Mouse (Mus musculus): ENCODE measurements at regions not wholly inside any gene's neighbourhood (a gene's known extent, or its start where the extent isn't known, plus 50 kb on each side); places are given as distances from the start of the nearest gene placed in this dataset.

DNA sequence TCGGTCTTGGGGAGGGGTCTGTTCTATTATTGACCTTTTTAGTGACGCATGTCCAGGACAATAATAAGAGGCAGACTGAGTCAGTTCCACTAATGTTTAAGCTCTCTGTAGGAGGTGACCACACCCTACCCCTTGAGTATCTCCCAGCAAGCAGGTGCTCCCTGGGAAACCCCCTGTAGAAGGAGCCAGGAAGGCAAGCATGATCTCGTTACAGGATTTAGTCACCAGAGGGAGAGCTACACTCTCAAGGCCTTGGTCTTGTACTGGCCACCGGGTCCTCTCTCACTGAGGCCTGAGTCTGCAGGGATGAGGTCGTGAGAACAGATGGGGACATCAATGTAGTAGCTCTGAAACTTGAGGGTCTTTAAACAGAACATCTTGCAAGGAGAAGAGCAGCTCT lies 55.3 kb upstream of the Ccnd2 start:
- DNase-seq (ENCODE audit: low spot score): no peak

- DNase-seq (ENCODE audit: low spot score): no peak
These were observed 61.4 kb upstream of the Ccnd2 start for GRCm38 (mm10) chr6:127213355-127213754.

DNA sequence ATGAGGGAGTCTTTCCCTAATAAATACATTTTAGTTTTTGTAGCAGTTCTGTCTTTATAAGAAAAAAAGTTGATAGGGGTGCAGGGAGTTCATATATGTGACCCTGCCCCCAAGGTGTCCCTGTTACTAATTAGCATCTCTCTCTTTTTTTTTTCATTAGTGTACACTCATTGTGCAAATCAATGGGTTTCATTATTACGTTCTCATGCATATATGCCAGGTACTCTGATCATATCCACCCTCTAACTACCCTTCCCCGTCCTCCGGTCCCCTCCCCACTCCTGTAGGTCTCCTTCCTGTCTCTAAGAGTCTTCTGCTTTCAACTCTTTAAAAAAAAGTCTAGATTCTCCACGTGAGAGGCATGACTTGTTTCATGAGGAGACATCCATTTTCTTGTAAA lies 63.9 kb upstream of the Ccnd2 start:
- DNase-seq (ENCODE audit: low spot score): no peak

DNA sequence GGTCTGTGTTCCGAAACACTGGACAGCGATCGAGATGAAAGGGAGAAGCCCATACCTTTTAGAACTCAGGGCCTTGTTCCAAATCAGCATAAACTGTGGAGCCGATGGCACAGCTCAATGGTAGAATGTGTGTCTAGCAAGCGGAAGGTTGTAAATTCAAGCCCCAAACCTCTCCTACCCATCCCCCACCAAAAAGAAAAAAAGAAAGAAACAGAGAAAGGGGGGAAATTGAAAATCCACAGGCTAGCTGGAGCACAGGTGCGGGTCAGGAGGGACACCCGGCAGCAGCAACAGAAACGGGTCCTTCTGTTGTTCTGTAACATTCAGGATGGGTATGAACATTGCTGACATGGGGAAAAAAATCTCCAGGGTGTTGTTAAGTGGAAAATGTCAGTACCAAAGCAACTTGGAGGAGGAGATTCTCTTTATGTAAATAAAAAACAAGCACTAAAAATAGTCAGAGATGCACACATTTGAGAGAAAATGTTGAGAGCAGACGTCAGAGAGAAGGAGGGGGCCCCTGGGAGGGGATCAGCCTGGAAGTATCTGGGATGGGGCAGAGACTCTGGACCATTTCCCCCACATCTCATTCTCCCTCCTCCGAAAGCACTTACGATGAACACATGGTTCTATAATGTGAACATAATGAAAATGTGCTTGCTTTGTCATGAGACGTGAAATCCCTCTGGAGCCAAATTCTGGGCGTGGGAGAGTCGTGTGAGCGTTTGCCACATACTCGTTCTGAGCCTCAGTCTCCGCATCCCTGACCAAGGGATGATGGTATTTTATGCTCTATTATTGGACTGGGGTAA lies 66.8 kb upstream of the Ccnd2 start:
- no peak for DNase-seq (ENCODE audit: low spot score)

DNA sequence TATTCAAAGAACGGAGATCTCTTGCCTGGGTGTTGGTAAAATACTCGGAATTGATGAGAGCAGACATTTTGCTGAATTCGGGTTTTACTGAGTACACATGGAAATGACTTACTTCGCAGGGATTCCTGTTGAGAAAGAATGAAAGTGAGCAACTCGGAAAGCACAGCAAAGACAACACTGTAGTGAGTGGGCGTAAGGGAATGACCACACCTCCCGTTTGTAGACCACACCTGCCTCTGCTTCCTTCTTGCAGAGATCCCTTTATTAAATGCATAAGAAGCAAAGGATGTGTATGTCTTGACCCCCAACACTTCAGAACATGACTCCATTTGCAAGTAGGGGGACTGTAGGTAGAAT lies 67.4 kb upstream of the Ccnd2 start:
- DNase-seq (ENCODE audit: low spot score): no peak

- no peak for DNase-seq (ENCODE audit: low spot score)
These were observed 74.4 kb upstream of the Ccnd2 start for GRCm38 (mm10) chr6:127226242-127226983.

DNA sequence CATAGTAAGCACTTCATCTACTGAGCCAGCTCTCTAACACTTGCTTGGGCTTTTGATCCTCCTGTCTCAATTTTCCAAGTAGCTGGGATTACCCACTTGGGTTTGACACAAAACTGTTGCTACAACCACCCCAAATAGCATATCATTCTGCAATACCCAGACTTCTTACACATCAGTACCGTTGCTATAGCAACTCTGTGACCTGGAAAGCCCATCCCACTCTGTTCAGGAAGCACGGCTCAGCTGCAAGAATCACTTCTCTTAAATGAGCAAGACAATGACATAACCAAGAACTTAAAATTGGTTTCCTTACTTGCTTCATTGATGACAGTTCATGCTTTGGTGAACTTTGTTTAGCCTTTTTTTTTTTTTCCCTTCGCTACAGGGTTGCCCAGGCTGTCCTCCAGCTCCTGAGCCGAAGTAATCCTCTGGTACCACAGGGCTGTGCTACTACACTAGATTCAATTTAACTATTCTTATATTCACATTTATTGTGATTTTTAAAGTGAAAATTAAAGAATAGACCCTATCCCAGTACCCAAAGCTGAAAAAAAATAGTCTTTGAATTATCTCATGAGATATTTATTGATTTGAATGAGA lies 84.6 kb upstream of the Ccnd2 start:
- DNase-seq (ENCODE audit: low spot score): no peak

GRCm38 (mm10) chr6:127237168-127237567 lies 85.2 kb upstream of the Ccnd2 start:
- no peak for DNase-seq (ENCODE audit: low spot score)

GRCm38 (mm10) chr6:127239529-127240471 lies 87.8 kb upstream of the Ccnd2 start:
- no peak for DNase-seq (ENCODE audit: low spot score)

DNA sequence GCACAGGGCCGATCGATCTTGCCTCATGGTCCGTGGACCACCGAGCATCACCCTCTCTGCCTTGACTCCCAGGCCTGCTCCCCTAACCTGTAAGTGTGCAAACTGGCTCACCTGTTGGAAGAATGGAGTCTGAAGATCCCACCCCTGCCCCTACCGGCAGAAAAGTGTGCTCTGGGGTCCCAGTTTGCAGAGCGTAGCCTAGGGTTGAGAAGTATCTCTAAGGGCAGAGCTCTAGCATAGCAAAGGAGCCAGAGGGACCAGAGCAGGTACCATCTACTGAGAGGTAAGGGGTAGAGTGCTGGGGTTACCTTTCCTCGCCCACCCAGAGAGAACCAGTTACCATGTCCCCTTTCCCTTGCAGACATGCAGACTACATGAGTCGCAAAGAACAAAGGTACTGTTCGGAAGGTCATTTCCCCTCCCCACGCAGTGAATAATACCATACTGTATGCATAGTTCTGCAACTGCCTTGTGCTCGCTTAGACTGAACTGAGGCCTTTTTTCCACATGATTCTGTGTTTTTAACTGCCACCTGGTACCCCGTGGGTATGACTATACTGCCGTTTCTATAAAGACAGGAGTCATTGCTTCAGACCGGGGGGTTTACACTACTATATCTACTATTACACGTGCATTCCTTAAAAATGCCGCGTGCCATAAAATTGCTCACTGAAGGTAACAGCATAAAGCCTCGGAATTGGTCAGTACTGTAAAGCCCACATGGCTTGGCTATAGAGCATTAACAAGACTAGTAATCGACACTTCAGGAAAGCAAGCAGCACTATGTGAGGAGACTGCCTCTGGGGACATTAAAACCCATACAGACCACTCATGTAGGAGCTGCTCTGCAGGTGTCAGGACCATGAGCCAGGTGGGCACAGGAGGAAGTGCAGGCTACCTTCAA lies 88.7 kb upstream of the Ccnd2 start:
- DNase-seq (ENCODE audit: low spot score): no peak

- DNase-seq (ENCODE audit: low spot score): no peak
These were observed 89.9 kb upstream of the Ccnd2 start for GRCm38 (mm10) chr6:127241693-127242425.

DNA sequence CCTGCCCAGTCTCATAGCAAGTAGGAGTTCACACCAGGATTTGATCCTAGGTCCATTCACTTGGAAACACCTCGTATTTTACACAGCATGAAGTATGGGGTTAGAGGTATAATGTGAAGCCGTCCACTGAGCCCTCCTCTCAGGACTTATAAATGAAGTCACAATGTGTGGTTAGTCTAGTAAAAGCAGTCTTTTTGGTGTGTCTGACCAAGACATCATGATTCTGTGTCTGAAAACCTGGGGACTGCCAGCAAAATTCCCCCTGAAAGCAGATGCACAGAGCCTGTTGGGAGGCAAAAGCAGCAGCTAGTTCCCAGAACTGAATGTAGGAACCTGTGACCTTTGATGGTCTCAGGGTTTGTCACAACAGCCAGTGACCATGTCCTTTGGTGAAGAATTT lies 91.0 kb upstream of the Ccnd2 start:
- no peak for DNase-seq (ENCODE audit: low spot score)

DNA sequence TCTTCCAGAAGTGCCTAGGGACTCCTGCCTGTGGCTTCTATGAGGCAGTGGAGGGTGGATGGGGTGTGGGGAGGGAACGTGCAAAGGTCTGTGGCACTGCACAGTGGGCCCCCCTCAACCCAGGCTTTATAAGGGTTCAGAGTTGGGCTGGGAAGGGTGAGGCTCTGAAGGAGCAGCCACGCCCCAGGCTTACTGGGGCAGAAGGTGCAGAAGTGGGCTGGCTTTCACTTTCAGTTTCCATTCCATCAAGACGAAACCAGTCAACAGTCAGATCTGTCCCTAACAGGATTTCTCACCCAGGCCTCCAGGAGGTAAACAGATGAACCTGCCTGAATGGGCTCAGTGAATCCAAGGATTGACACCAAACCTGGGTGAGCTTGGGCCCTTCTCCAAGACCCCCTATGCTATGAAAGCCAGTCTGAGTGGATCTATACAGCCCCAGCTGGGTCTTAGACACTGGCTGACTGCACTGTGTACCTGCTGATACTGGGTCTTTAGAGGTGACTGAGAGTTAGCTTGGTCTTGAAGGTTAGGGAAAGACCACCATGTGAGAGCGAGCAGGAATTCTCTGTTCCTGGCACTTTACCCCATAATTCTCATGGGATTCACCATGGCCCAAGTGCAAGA lies 93.9 kb upstream of the Ccnd2 start:
- no peak for DNase-seq (ENCODE audit: low spot score)

DNA sequence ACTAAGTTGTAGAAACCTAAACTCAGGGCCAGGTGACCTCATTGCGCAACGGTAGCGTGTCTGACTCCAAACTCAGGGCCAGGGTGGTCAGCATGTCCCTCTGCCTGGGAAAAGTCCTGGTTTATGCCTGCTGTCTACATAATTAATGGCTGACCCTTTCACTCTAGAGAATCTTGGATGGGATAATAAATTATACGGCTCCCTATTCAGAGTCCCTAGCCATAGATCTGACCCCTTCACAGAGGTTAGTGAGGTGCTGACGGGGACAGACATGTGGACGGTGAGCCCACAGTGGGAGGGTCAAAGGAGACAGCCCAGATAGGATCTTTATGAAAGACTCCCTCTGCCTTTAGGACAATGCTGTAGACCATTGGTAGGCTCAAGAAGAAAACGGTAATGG lies 94.7 kb upstream of the Ccnd2 start:
- no peak for DNase-seq (ENCODE audit: low spot score)

DNA sequence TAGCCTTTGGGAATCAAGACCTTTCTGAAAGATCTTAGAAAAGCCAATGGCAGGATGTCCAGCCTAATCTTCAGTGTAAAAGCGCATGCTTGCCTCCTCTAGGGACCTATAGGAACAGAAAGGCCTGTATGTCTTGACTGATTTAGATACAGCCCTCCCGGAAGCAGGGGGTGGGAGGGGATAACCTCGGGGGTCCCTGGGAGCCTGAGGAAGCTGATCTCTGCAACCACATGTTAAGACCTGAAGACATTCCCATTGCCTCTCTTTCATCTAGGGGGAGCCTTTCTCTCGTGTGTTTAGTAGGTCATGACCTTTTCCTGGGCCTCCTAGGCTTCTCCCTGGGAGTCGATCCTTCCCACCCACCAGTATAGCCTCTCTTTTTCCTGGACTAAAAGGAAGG lies 95.3 kb upstream of the Ccnd2 start:
- DNase-seq (ENCODE audit: low spot score): no peak

- no peak for DNase-seq (ENCODE audit: low spot score)
These were observed 98.3 kb upstream of the Ccnd2 start for GRCm38 (mm10) chr6:127250181-127250873.

GRCm38 (mm10) chr6:127250874-127251670 lies 99.1 kb upstream of the Ccnd2 start:
- no peak for DNase-seq (ENCODE audit: low spot score)

GRCm38 (mm10) chr6:127251671-127251985 lies 99.6 kb upstream of the Ccnd2 start:
- no peak for DNase-seq (ENCODE audit: low spot score)
